Mouse (Mus musculus): ENCODE results near the gene AI661453.
"Not testable (repeated sequence)": the region's sequence is repeated elsewhere in the genome, so short reads cannot be mapped to it uniquely, and the experiment has no call there.

Gene AI661453

GRCm38 (mm10) chr17:47436156-47436906, at the start of gene AI661453:
AI661453 (plus strand) TSS chr17:47436615.
- DNase-seq = peak; percentile 37

GRCm38 (mm10) chr17:47386649-47387048, 49.8 kb upstream of the AI661453 start:
- no peak for DNase-seq

- DNase-seq = no peak
Observed at GRCm38 (mm10) chr17:47394223-47394869, 42.1 kb upstream of the AI661453 start.

- DNase-seq = peak; percentile 76
Observed at GRCm38 (mm10) chr17:47395376-47395913, 41.0 kb upstream of the AI661453 start.

GRCm38 (mm10) chr17:47399091-47399490, 37.3 kb upstream of the AI661453 start:
- no peak for DNase-seq

GRCm38 (mm10) chr17:47400451-47400850, 36.0 kb upstream of the AI661453 start, which contains the start of gene Guca1a:
Guca1a (minus strand) TSS chr17:47400584.
- DNase-seq = no peak

GRCm38 (mm10) chr17:47407717-47408557, 28.5 kb upstream of the AI661453 start:
- no peak for DNase-seq

- DNase-seq = peak; percentile 76
Observed at GRCm38 (mm10) chr17:47408558-47408898, 27.9 kb upstream of the AI661453 start.

GRCm38 (mm10) chr17:47409897-47410861, 26.2 kb upstream of the AI661453 start:
- peak; percentile 38 for DNase-seq

GRCm38 (mm10) chr17:47420195-47420594, 16.2 kb upstream of the AI661453 start:
- no peak for DNase-seq

GRCm38 (mm10) chr17:47421566-47421965, 14.8 kb upstream of the AI661453 start:
- no peak for DNase-seq

GRCm38 (mm10) chr17:47422616-47423015, 13.8 kb upstream of the AI661453 start:
- not testable (repeated sequence) for DNase-seq

GRCm38 (mm10) chr17:47424186-47424585, 12.2 kb upstream of the AI661453 start:
- DNase-seq = no peak

- no peak for DNase-seq
Observed at GRCm38 (mm10) chr17:47427316-47427715, 9.1 kb upstream of the AI661453 start.

GRCm38 (mm10) chr17:47428831-47429304, 7.5 kb upstream of the AI661453 start:
- peak; percentile 81 for DNase-seq

GRCm38 (mm10) chr17:47430815-47431214, 5.6 kb upstream of the AI661453 start:
- no peak for DNase-seq

GRCm38 (mm10) chr17:47436907-47437547, 612 bp downstream of the AI661453 start, which contains the start of gene 1700001C19Rik:
1700001C19Rik (minus strand) TSS chr17:47437376.
- no peak for DNase-seq

GRCm38 (mm10) chr17:47438611-47439010, 2.2 kb downstream of the AI661453 start:
- no peak for DNase-seq

- no peak for DNase-seq
Observed at GRCm38 (mm10) chr17:47439396-47440028, 3.1 kb downstream of the AI661453 start.

- DNase-seq = peak; percentile 35
Observed at GRCm38 (mm10) chr17:47440359-47440890, 4.0 kb downstream of the AI661453 start.
